10 mouse cellular contexts compared by ENCODE assay signal in the genomic region with DNA sequence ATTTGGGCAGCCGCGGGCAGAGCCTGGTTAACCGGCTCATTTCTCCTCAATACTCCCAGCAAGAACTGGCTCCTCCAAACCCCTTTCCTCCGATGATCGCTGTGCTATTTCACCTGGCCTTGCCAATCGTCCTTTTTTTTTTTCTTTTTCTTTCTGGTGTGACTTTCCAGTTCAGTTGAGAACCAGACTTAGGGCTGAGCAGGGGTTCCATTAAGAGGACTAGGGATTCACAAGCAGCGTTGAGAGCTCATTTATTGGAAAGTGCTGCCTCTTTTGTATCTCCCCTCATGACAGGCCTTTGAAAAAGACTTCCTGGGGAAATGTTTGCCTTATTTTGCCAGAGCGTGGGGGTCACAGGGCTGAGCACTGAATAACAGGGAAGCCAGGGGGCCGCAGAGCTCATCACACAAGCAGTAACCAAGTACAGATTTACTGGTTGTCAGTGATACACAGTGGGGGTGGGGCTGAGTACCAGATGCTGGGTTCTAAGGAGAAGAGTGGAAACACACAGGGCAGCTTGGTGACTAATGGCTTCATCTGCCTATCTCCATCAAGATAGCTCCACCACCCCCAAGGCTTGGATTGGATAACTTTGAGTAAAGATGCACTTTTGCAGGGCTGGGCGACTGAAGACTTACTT. TPM values are rescaled to one million over a fixed set of nuclear protein-coding genes. Genes with fewer than 3 reads are reported as not detected.
DNase-seq lines count a peak whose midpoint lies in the region; ATAC-seq and TF ChIP-seq lines count a peak whose summit lies in the region.
"Had no signal": no experiment of that assay in that cellular context is flagged by ENCODE, and none has a peak within 500 bp of the region (broad histone marks: within the 10 kb centered on the region; RNA-seq: fewer than 3 reads in every experiment).

No protein-coding gene starts in this region.

- peak; percentile 14 for DNase-seq in embryonic facial prominence, embryonic 11.5 days (ENCODE audit: low spot score)
- DNase-seq in layer of hippocampus, adult 2 months (ENCODE audit: low spot score in 2 of 2): peak in 1 of 2 experiments; percentile 65
- no peak for DNase-seq in spleen, postnatal 4 days (ENCODE audit: low spot score in 2 of 2)
- no peak for DNase-seq in adrenal gland, adult 2 months

- no peaks in the 10 kb centered on the region for H3K9me3 ChIP-seq in intestine, embryonic 15.5 days
- no peaks in the 10 kb centered on the region for H3K9me3 ChIP-seq in intestine, embryonic 16.5 days (ENCODE audit: control insufficient read depth, low read length)
- H3K9me3 ChIP-seq in embryonic facial prominence, embryonic 11.5 days (replicated peaks; ENCODE audit: control insufficient read depth, low read length): no peaks in the 10 kb centered on the region; the same call in 1 of the 2 replicates
- peaks cover 8% of the 10 kb centered on the region; the same call in 1 of the 2 replicates for H3K9me3 ChIP-seq in neural tube, embryonic 13.5 days
- 0 out of 2 replicates have a peak, but pooled peaks cover 5% of the 10 kb centered on the region for H3K9me3 ChIP-seq in liver, embryonic 12.5 days (replicated peaks)

- H3K4me1 ChIP-seq in intestine, embryonic 15.5 days (replicated peaks): peaks cover 16% of the 10 kb centered on the region; the same call in 1 of the 2 replicates
- 0 out of 2 replicates have a peak, but pooled peaks cover 9% of the 10 kb centered on the region for H3K4me1 ChIP-seq in intestine, embryonic 16.5 days (ENCODE audit: control insufficient read depth, insufficient read depth, low read length)
- peaks cover 4% of the 10 kb centered on the region; the same call in 1 of the 2 replicates for H3K4me1 ChIP-seq in embryonic facial prominence, embryonic 11.5 days (ENCODE audit: control insufficient read depth, insufficient read depth, low read length)
- peaks cover 54% of the 10 kb centered on the region for H3K4me1 ChIP-seq in neural tube, embryonic 13.5 days (replicated peaks)
- H3K4me1 ChIP-seq in liver, embryonic 12.5 days: no peaks in the 10 kb centered on the region

- no peak overlapping the region for H3K27ac ChIP-seq in intestine, embryonic 15.5 days
- no peak overlapping the region for H3K27ac ChIP-seq in intestine, embryonic 16.5 days (ENCODE audit: low read length)
- H3K27ac ChIP-seq in embryonic facial prominence, embryonic 11.5 days (replicated peaks; ENCODE audit: low read depth, low read length): no peak overlapping the region
- peak overlapping the region; percentile 46; the same call in 1 of the 2 replicates for H3K27ac ChIP-seq in layer of hippocampus, adult 2 months
- H3K27ac ChIP-seq in neural tube, embryonic 13.5 days (replicated peaks): peak overlapping the region; percentile 28
- no peak overlapping the region for H3K27ac ChIP-seq in liver, embryonic 12.5 days

- H3K4me3 ChIP-seq in intestine, embryonic 15.5 days (replicated peaks): no peak overlapping the region
- H3K4me3 ChIP-seq in intestine, embryonic 16.5 days (ENCODE audit: low read length): no peak overlapping the region
- H3K4me3 ChIP-seq in embryonic facial prominence, embryonic 11.5 days (ENCODE audit: low read depth, low read length): no peak overlapping the region
- H3K4me3 ChIP-seq in layer of hippocampus, adult 2 months: peak overlapping the region; percentile 71
- H3K4me3 ChIP-seq in neural tube, embryonic 13.5 days: peak overlapping the region; percentile 69
- H3K4me3 ChIP-seq in liver, embryonic 12.5 days: no peak overlapping the region

- peaks cover 45% of the 10 kb centered on the region for H3K27me3 ChIP-seq in intestine, embryonic 15.5 days (replicated peaks)
- H3K27me3 ChIP-seq in intestine, embryonic 16.5 days (replicated peaks; ENCODE audit: control insufficient read depth, insufficient read depth, low read length): peaks cover 46% of the 10 kb centered on the region
- peaks cover 25% of the 10 kb centered on the region for H3K27me3 ChIP-seq in embryonic facial prominence, embryonic 11.5 days (ENCODE audit: control insufficient read depth, insufficient read depth, low read length)
- peaks cover 30% of the 10 kb centered on the region for H3K27me3 ChIP-seq in neural tube, embryonic 13.5 days
- peaks cover 55% of the 10 kb centered on the region for H3K27me3 ChIP-seq in liver, embryonic 12.5 days (replicated peaks)
- H3K27me3 ChIP-seq: CH12.LX had no signal

- H3K36me3 ChIP-seq in intestine, embryonic 15.5 days: no peaks in the 10 kb centered on the region
- H3K36me3 ChIP-seq in intestine, embryonic 16.5 days (ENCODE audit: control insufficient read depth, insufficient read depth, low read length): no peaks in the 10 kb centered on the region
- H3K36me3 ChIP-seq in embryonic facial prominence, embryonic 11.5 days (replicated peaks; ENCODE audit: control insufficient read depth, insufficient read depth, low read depth, low read length): no peaks in the 10 kb centered on the region
- no peaks in the 10 kb centered on the region for H3K36me3 ChIP-seq in neural tube, embryonic 13.5 days
- H3K36me3 ChIP-seq in liver, embryonic 12.5 days: no peaks in the 10 kb centered on the region

- H3K9ac ChIP-seq in intestine, embryonic 15.5 days: no peak overlapping the region
- no peak overlapping the region for H3K9ac ChIP-seq in intestine, embryonic 16.5 days (ENCODE audit: low read depth, low read length)
- no peak overlapping the region for H3K9ac ChIP-seq in embryonic facial prominence, embryonic 11.5 days (replicated peaks; ENCODE audit: low read length)
- peak overlapping the region; percentile 83 for H3K9ac ChIP-seq in neural tube, embryonic 13.5 days
- H3K9ac ChIP-seq in liver, embryonic 12.5 days: no peak overlapping the region

- no peak for ATAC-seq in intestine, embryonic 15.5 days
- no peak for ATAC-seq in intestine, embryonic 16.5 days
- no peak for ATAC-seq in embryonic facial prominence, embryonic 11.5 days (replicated peaks; ENCODE audit: insufficient number of reproducible peaks, low FRiP score, low TSS enrichment, low read depth)
- ATAC-seq in neural tube, embryonic 13.5 days (ENCODE audit: low read depth): no peak
- no peak for ATAC-seq in liver, embryonic 12.5 days

- 18% methylated on average over 10 of the region's 10 CpGs for WGBS in intestine, embryonic 15.5 days
- WGBS in intestine, embryonic 16.5 days: 16% methylated on average over 10 of the region's 10 CpGs
- WGBS in embryonic facial prominence, embryonic 11.5 days: 3% methylated on average over 10 of the region's 10 CpGs
- 3% methylated on average over 10 of the region's 10 CpGs for WGBS in neural tube, embryonic 13.5 days
- 10% methylated on average over 10 of the region's 10 CpGs for WGBS in liver, embryonic 12.5 days (ENCODE audit: insufficient replicate concordance)

- H3K4me2 ChIP-seq in intestine, embryonic 15.5 days (replicated peaks): peak overlapping the region; percentile 95; the same call in 1 of the 2 replicates
- no peak overlapping the region for H3K4me2 ChIP-seq in intestine, embryonic 16.5 days (ENCODE audit: low read depth, low read length)
- no peak overlapping the region; the same call in 1 of the 2 replicates for H3K4me2 ChIP-seq in embryonic facial prominence, embryonic 11.5 days (ENCODE audit: low read depth, low read length)
- H3K4me2 ChIP-seq in neural tube, embryonic 13.5 days: peak overlapping the region; percentile 96
- no peak overlapping the region for H3K4me2 ChIP-seq in liver, embryonic 12.5 days

- TF ChIP-seq CTCF in layer of hippocampus, adult 2 months (conservative IDR thresholded peaks at IDR 0.05): no peak

RNA-seq across cellular contexts. Expression of gene Sorcs3, which starts 2.0 kb away (rescaled TPM):
- 0.48 and 0.89 TPM in 2 replicates for polyA plus RNA-seq in intestine, embryonic 15.5 days (2015; fragmentation: Nextera tagmentation; extraction: Ambion mirVana)
- polyA plus RNA-seq in intestine, embryonic 16.5 days (2015; fragmentation: Nextera tagmentation; extraction: Ambion mirVana): 0.45 TPM in 2 replicates
- polyA plus RNA-seq in embryonic facial prominence, embryonic 11.5 days (2014; fragmentation: Nextera tagmentation; extraction: Ambion mirVana): 0.94 and 1.2 TPM in 2 replicates
- 10 to 100 TPM; 34.1 to 34.3 TPM for total RNA-seq in layer of hippocampus, adult 2 months (2021)
- polyA plus RNA-seq in neural tube, embryonic 13.5 days (2015; fragmentation: Nextera tagmentation; extraction: Ambion mirVana): 12.0 and 12.7 TPM in 2 replicates
- not detected for total RNA-seq in adrenal gland, adult 2 months (2021)
- not detected in 2 replicates for polyA plus RNA-seq in adrenal gland, adult 2 months (2012; rRNA removed)
- polyA plus RNA-seq in liver, embryonic 12.5 days (2016; fragmentation: Nextera tagmentation; extraction: Ambion mirVana): 0.14 and 0.18 TPM in 2 replicates
- total RNA-seq: CH12.LX; neutrophil, adult 5-6 weeks had no signal

Comparison
In these comparisons a context has a peak if more than half of its experiments do, and no peak if none do; other contexts are left out.
1. H3K4me2 ChIP-seq: peak in intestine, embryonic 15.5 days (single experiment) and neural tube, embryonic 13.5 days (single experiment); none in intestine, embryonic 16.5 days (single experiment), embryonic facial prominence, embryonic 11.5 days (single experiment) and liver, embryonic 12.5 days (single experiment).
2. H3K27ac ChIP-seq: peak in layer of hippocampus, adult 2 months (single experiment) and neural tube, embryonic 13.5 days (single experiment); none in intestine, embryonic 15.5 days (single experiment), intestine, embryonic 16.5 days (single experiment), embryonic facial prominence, embryonic 11.5 days (single experiment) and liver, embryonic 12.5 days (single experiment).
3. H3K4me3 ChIP-seq: peak in layer of hippocampus, adult 2 months (single experiment) and neural tube, embryonic 13.5 days (single experiment); none in intestine, embryonic 15.5 days (single experiment), intestine, embryonic 16.5 days (single experiment), embryonic facial prominence, embryonic 11.5 days (single experiment) and liver, embryonic 12.5 days (single experiment).